Mouse (Mus musculus): ENCODE measurements around the gene Unc93a.
"Not testable (repeated sequence)": the region's sequence is repeated elsewhere in the genome, so short reads cannot be mapped to it uniquely, and the experiment has no call there.

- TF ChIP-seq CTCF (IDR thresholded peaks at IDR 0.05); POLR2A (IDR thresholded peaks at IDR 0.05; ENCODE audit: insufficient read depth, low read depth, low read length): not testable (repeated sequence)
These were observed 38.6 kb downstream of the Unc93a start for GRCm38 (mm10) chr17:13092960-13093359.

Data from heart, adult 2 months (tissue).